Mouse (Mus musculus) intestine, embryonic 16.5 days (tissue): Measurements from ENCODE around the gene Plekhf1. TPM values are rescaled to one million over a fixed set of nuclear protein-coding genes. Genes with fewer than 3 reads are reported as not detected.
A peak's percentile ranks its signal among the peaks of the same experiment; 100 is the strongest.

Source experiments
- ATAC-seq: fragments of 200-750 bp; cut with Nextera tagmentation; 2 replicates; pipeline ENCODE4 v1.8.0; 2017; ENCODE audit warnings: moderate TSS enrichment, moderate library complexity
- H3K27ac ChIP-seq: fragments of 300-500 bp; sonication (generic); 2 replicates; pipeline ENCODE4 v1.5.1; 2014; ENCODE audit warnings: mild to moderate bottlenecking, low read length
- H3K27me3 ChIP-seq: fragments of 300-500 bp; sonication (generic); replicated peaks from 2 replicates; pipeline ENCODE4 v1.6.1; 2014; ENCODE audit warnings: low read length, control low read depth, mixed read lengths; ENCODE audit not compliant: control insufficient read depth, insufficient read depth
- H3K36me3 ChIP-seq: fragments of 300-500 bp; sonication (generic); 2 replicates; pipeline ENCODE4 v1.6.1; 2014; ENCODE audit warnings: low read length, control low read depth; ENCODE audit not compliant: control insufficient read depth, insufficient read depth
- H3K4me1 ChIP-seq: fragments of 300-500 bp; sonication (generic); 2 replicates; pipeline ENCODE4 v1.6.1; 2014; ENCODE audit warnings: low read length, control low read depth, mixed read lengths; ENCODE audit not compliant: control insufficient read depth, insufficient read depth
- H3K4me2 ChIP-seq: fragments of 300-500 bp; sonication (generic); 2 replicates; pipeline ENCODE4 v1.6.1; 2014; ENCODE audit warnings: low read depth, low read length, control low read depth
- H3K4me3 ChIP-seq: fragments of 300-500 bp; sonication (generic); 2 replicates; pipeline ENCODE4 v1.5.1; 2014; ENCODE audit warnings: mild to moderate bottlenecking, low read length
- H3K9ac ChIP-seq: fragments of 300-500 bp; sonication (generic); 2 replicates; pipeline ENCODE4 v1.6.1; 2014; ENCODE audit warnings: low read depth, low read length
- H3K9me3 ChIP-seq: fragments of 300-500 bp; sonication (generic); 2 replicates; pipeline ENCODE4 v1.6.1; 2016; ENCODE audit warnings: low read length, control low read depth; ENCODE audit not compliant: control insufficient read depth
- WGBS: fragments of 180-500 bp; shearing (Covaris S2); extraction: QIAGEN DNeasy Blood & Tissue Kit; methylation state at CpG from one replicate; pipeline ENCODE4 v1.1.7; 2014; 5-methylcytosine and 5-hydroxymethylcytosine counted together
- polyA plus RNA-seq: library from polyadenylated mRNA; unstranded; fragments of >200 nt; fragmentation: Nextera tagmentation; extraction: Ambion mirVana; gene quantifications from 2 replicates; pipeline ENCODE4 v1.2.1, GENCODE M21; 2015

Gene Plekhf1
- polyA plus RNA-seq, 1 experiment from 2014 or later, result 4.5 TPM

DNA sequence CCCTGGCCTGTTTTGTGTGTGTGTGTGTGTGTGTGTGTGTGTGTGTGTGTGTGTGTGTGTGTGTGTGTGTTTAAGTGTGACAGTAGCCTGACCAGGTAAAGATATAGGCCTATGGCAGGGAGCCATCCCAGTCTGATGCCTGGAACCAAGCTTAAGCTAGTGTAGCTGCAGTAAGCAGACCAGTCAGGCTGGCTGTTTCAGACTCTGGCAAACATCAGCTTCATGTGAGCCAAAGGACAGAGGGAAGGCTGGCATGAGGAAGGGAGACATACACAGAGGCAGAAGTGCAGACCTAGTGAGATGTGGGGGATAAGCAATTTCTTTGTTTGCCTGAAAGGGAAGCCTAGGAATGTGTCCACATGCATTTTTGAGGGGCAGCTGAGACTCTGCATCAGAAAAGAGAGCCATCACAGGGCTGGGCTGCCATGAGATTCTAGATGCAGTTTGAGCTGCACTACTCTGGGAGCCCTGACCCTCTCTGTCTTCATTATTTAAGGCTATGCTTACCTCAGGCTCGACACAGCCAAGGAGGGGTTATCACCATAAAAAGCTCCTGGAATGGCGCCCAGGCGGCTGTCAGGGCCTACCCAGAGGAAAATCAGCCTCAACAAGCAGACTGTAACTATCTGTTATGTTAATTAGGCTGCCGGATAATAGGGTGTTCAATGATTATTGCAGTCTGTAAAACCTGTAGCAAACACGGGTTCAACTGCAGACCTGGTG is 23.8 kb upstream of the Plekhf1 start:
- H3K36me3 ChIP-seq, result no peaks in the 10 kb centered on the region
- H3K27ac ChIP-seq, result no peak overlapping the region
- no peak overlapping the region for H3K9ac ChIP-seq
- H3K9me3 ChIP-seq, result no peaks in the 10 kb centered on the region
- ATAC-seq, result no peak
- H3K4me1 ChIP-seq, result no peaks in the 10 kb centered on the region
- 36% methylated on average over 5 of the region's 5 CpGs for WGBS
- H3K27me3 ChIP-seq, result no peaks in the 10 kb centered on the region
- H3K4me3 ChIP-seq, result no peak overlapping the region
- H3K4me2 ChIP-seq, result no peak overlapping the region

DNA sequence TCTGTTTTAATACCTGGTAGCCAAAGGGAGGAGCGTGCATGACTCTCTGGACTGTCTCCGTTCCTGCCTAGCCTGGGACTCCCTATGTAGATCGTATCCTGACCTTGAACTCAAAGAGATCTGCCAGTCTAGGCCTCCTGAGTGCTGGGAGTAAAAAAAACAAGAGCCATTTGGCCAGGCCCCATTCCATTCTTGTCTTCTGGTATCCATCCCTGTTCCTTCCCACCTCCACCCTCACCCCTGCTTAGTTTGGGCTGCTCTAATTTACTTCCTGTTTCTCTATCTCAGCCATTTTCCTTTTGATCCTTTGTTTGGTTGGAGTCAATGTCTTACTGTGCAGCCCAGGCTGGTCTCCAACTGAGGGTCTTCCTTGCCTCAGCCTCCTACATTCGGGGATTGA is 14.6 kb upstream of the Plekhf1 start:
- H3K4me1 ChIP-seq, result no peaks in the 10 kb centered on the region
- H3K27ac ChIP-seq, result no peak overlapping the region
- H3K9ac ChIP-seq, result no peak overlapping the region
- no peak overlapping the region for H3K4me3 ChIP-seq
- H3K36me3 ChIP-seq, result no peaks in the 10 kb centered on the region
- no peaks in the 10 kb centered on the region for H3K27me3 ChIP-seq
- WGBS, result 87% methylated on average over 4 of the region's 4 CpGs
- H3K4me2 ChIP-seq, result no peak overlapping the region
- no peak for ATAC-seq
- H3K9me3 ChIP-seq, result no peaks in the 10 kb centered on the region

- Histone ChIP-seq H3K4me3 (no peak overlapping the region), H3K36me3 (no peaks in the 10 kb centered on the region), H3K4me2 (no peak overlapping the region), H3K4me1 (no peaks in the 10 kb centered on the region), H3K9me3 (no peaks in the 10 kb centered on the region), H3K27me3 (no peaks in the 10 kb centered on the region), H3K9ac (no peak overlapping the region), H3K27ac (no peak overlapping the region)
- ATAC-seq, result peak; percentile 60
Observed at GRCm38 (mm10) chr7:38237140-38237539, 9.3 kb upstream of the Plekhf1 start.

- WGBS, result 39% methylated on average over 11 of the region's 11 CpGs
- Histone ChIP-seq H3K4me1 (no peaks in the 10 kb centered on the region), H3K27me3 (no peaks in the 10 kb centered on the region), H3K9me3 (no peaks in the 10 kb centered on the region), H3K36me3 (no peaks in the 10 kb centered on the region), H3K9ac (no peak overlapping the region), H3K4me2 (no peak overlapping the region), H3K27ac (no peak overlapping the region), H3K4me3 (no peak overlapping the region)
- ATAC-seq, result peak; percentile 72
Observed at GRCm38 (mm10) chr7:38236400-38237105, 8.7 kb upstream of the Plekhf1 start.

GRCm38 (mm10) chr7:38230285-38230684 is 2.5 kb upstream of the Plekhf1 start:
- no peaks in the 10 kb centered on the region for H3K36me3 ChIP-seq
- no peak overlapping the region for H3K9ac ChIP-seq
- H3K9me3 ChIP-seq, result no peaks in the 10 kb centered on the region
- H3K27ac ChIP-seq, result no peak overlapping the region
- H3K4me1 ChIP-seq, result peaks cover 11% of the 10 kb centered on the region; the same call in 1 of the 2 replicates
- H3K27me3 ChIP-seq, result peaks cover 2% of the 10 kb centered on the region; the same call in 1 of the 2 replicates
- WGBS, result 18% methylated on average over 8 of the region's 8 CpGs
- H3K4me3 ChIP-seq, result no peak overlapping the region
- H3K4me2 ChIP-seq, result no peak overlapping the region
- ATAC-seq, result no peak

DNA sequence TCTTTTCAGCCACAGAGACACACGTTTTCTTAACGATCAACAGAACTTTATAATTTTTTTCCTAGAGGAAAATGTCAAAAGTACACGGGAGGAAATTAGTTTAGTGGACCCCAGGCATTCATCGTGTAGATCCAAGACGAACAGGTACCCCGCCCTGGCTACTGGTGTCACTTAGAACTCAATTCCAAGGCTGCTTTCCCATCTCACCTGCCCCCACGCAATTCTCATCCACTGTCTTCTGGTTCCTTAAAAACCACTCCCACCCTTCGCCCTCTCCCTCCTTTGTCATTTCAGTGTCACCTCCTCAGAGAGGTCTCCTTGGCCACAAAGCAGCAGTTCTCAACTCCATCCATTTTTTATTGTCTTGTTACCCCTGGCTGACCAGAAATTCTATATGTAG is 513 bp upstream of the Plekhf1 start:
- no peaks in the 10 kb centered on the region for H3K36me3 ChIP-seq
- no peak for ATAC-seq

DNA sequence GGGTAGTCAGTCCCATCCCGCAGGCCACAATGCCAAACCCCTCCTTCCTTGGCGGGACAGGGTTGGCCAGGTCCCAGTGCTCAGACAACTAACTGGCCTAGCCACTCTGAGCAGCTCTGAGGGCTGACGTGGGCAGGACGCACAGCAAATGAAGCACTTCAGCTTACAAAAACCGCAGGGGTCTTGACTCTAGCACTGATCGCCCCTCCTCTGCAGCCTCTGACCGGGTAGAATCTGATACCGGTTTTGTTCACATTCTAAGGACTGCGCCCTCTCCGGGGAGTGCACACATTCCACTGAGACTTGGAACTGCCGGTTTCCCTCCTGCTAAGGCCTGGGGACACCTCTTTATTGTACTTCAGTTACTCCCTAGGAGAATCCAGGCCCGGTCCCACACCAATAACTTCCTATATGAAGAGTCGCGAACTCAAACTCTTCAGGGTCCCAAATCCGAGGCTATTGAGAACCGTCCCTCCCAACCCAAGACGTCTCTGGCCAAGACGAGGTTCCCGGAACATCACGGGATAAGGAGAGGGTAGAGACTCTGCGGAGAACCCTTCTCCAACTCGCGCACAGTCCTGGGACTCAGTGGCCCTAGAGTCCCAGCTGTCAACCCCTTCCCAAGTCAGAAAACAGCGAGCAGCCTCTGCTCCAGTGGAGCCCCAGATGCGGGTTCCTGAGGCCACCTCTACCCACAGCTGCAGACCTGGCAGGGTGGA is 476 bp downstream of the Plekhf1 start:
- Histone ChIP-seq H3K27me3 (peaks cover 2% of the 10 kb centered on the region; the same call in 1 of the 2 replicates), H3K4me1 (peaks cover 11% of the 10 kb centered on the region; the same call in 1 of the 2 replicates), H3K27ac (peak overlapping the region; percentile 73), H3K36me3 (no peaks in the 10 kb centered on the region), H3K9me3 (no peaks in the 10 kb centered on the region), H3K9ac (peak overlapping the region; percentile 79), H3K4me3 (peak overlapping the region; percentile 71), H3K4me2 (peak overlapping the region; percentile 82)
- ATAC-seq, result peak; percentile 67
- WGBS, result 1% methylated on average over 25 of the region's 25 CpGs

More for the DNA sequence above, 513 bp upstream of the Plekhf1 start:
- H3K4me3 ChIP-seq, result peak overlapping the region; percentile 71
- H3K4me1 ChIP-seq, result peaks cover 11% of the 10 kb centered on the region; the same call in 1 of the 2 replicates
- peak overlapping the region; percentile 82 for H3K4me2 ChIP-seq
- H3K9ac ChIP-seq, result peak overlapping the region; percentile 46
- no peaks in the 10 kb centered on the region for H3K9me3 ChIP-seq
- H3K27ac ChIP-seq, result no peak overlapping the region
- 26% methylated on average over 8 of the region's 8 CpGs for WGBS
- H3K27me3 ChIP-seq, result peaks cover 2% of the 10 kb centered on the region; the same call in 1 of the 2 replicates

DNA sequence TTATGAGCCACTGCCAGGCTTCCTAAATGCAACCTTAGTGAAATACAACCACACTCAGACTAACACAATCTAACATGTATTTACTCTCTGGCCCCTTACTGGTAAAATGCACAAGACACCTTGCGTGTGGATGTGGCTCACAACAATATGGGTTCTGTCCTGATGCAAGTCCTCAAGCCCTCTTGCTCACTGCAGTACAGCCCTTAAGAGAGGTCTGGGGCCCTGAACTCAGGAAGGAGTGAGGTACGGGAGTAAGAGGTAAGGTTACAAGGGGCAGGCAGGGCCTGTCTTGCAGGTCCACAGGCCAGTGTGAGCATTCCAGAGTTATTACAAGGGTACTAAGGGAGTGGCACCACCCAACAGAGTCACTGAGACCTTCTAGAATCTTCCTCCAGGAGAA is 1.6 kb downstream of the Plekhf1 start:
- peaks cover 2% of the 10 kb centered on the region; the same call in 1 of the 2 replicates for H3K27me3 ChIP-seq
- peak overlapping the region; percentile 82 for H3K4me2 ChIP-seq
- H3K4me3 ChIP-seq, result peak overlapping the region; percentile 8; the same call in 1 of the 2 replicates
- no peaks in the 10 kb centered on the region for H3K9me3 ChIP-seq
- peaks cover 11% of the 10 kb centered on the region; the same call in 1 of the 2 replicates for H3K4me1 ChIP-seq
- H3K9ac ChIP-seq, result no peak overlapping the region
- H3K36me3 ChIP-seq, result no peaks in the 10 kb centered on the region
- ATAC-seq, result no peak
- WGBS, result 78% methylated on average over 2 of the region's 2 CpGs
- no peak overlapping the region for H3K27ac ChIP-seq
